Mouse (Mus musculus): ENCODE results near the gene 5830473C10Rik. TPM values are rescaled to one million over a fixed set of nuclear protein-coding genes. Genes with fewer than 3 reads are reported as not detected.
A peak's percentile ranks its signal among the peaks of the same experiment; 100 is the strongest.

5830473C10Rik gene
- polyA plus RNA-seq, 1 experiment from 2014 or later = not detected

- H3K9me3 ChIP-seq = no peaks in the 10 kb centered on the region
- no peaks in the 10 kb centered on the region for H3K36me3 ChIP-seq (replicated peaks)
- H3K27ac ChIP-seq = no peak overlapping the region
- no peak overlapping the region for H3K9ac ChIP-seq
- no peak overlapping the region for H3K4me2 ChIP-seq
- no peaks in the 10 kb centered on the region for H3K4me1 ChIP-seq
- ATAC-seq (ENCODE audit: low FRiP score) = no peak
- WGBS = 84% methylated on average over 7 of the region's 7 CpGs
- H3K27me3 ChIP-seq = peaks cover 5% of the 10 kb centered on the region; the same call in 1 of the 2 replicates
- no peak overlapping the region for H3K4me3 ChIP-seq (replicated peaks)
Measured at GRCm38 (mm10) chr5:90634885-90635284, 74.0 kb downstream of the 5830473C10Rik start.

GRCm38 (mm10) chr5:90640286-90641217, 79.6 kb downstream of the 5830473C10Rik start, which contains the start of gene Rassf6:
Gene Rassf6, minus strand, starts transcription at chr5:90640657.
- 11% methylated on average over 26 of the region's 26 CpGs for WGBS
- peaks cover 11% of the 10 kb centered on the region; the same call in 1 of the 2 replicates for H3K27me3 ChIP-seq
- ATAC-seq (ENCODE audit: low FRiP score) = peak; percentile 57; the same call in 1 of the 2 replicates
- H3K4me3 ChIP-seq (replicated peaks) = peak within 1 kb of the TSS; percentile 42
- H3K36me3 ChIP-seq (replicated peaks) = no peaks in the 10 kb centered on the region
- H3K4me2 ChIP-seq = peak within 1 kb of the TSS; percentile 72
- H3K9me3 ChIP-seq = no peaks in the 10 kb centered on the region
- no peak within 1 kb of the TSS for H3K27ac ChIP-seq
- H3K9ac ChIP-seq = peak within 1 kb of the TSS; percentile 29; the same call in 1 of the 2 replicates
- peaks cover 8% of the 10 kb centered on the region for H3K4me1 ChIP-seq

GRCm38 (mm10) chr5:90641218-90641610, 80.3 kb downstream of the 5830473C10Rik start:
- H3K36me3 ChIP-seq (replicated peaks) = no peaks in the 10 kb centered on the region
- H3K4me3 ChIP-seq (replicated peaks) = no peak overlapping the region
- no peaks in the 10 kb centered on the region for H3K9me3 ChIP-seq
- peaks cover 11% of the 10 kb centered on the region; the same call in 1 of the 2 replicates for H3K27me3 ChIP-seq
- no peak for ATAC-seq (ENCODE audit: low FRiP score)
- no peak overlapping the region for H3K27ac ChIP-seq
- H3K4me1 ChIP-seq = peaks cover 8% of the 10 kb centered on the region
- 81% methylated on average over 10 of the region's 10 CpGs for WGBS
- no peak overlapping the region for H3K4me2 ChIP-seq
- no peak overlapping the region for H3K9ac ChIP-seq

- Histone ChIP-seq H3K4me2 (no peak overlapping the region), H3K4me3 (replicated peaks) (no peak overlapping the region)
- WGBS = 71% methylated on average over 3 of the region's 3 CpGs
Measured at GRCm38 (mm10) chr5:90645579-90645978, 84.7 kb downstream of the 5830473C10Rik start.

GRCm38 (mm10) chr5:90646398-90646797, 85.5 kb downstream of the 5830473C10Rik start:
- Histone ChIP-seq H3K36me3 (replicated peaks) (no peaks in the 10 kb centered on the region), H3K4me1 (no peaks in the 10 kb centered on the region), H3K4me3 (replicated peaks) (no peak overlapping the region), H3K9me3 (no peaks in the 10 kb centered on the region), H3K9ac (no peak overlapping the region), H3K27ac (no peak overlapping the region), H3K4me2 (no peak overlapping the region), H3K27me3 (no peaks in the 10 kb centered on the region)
- no peak for ATAC-seq (ENCODE audit: low FRiP score)
- 92% methylated on average over 5 of the region's 5 CpGs for WGBS

More at GRCm38 (mm10) chr5:90645579-90645978, 84.7 kb downstream of the 5830473C10Rik start:
- Histone ChIP-seq H3K27ac (no peak overlapping the region), H3K4me1 (peaks cover 1% of the 10 kb centered on the region), H3K9ac (no peak overlapping the region), H3K9me3 (no peaks in the 10 kb centered on the region), H3K27me3 (peaks cover 5% of the 10 kb centered on the region; the same call in 1 of the 2 replicates), H3K36me3 (replicated peaks) (no peaks in the 10 kb centered on the region)
- no peak for ATAC-seq (ENCODE audit: low FRiP score)

Other genes starting within 250 kb of the 5830473C10Rik start
- gene Ankrd17, start 194.5 kb upstream of the 5830473C10Rik start, polyA plus RNA-seq (2016; fragmentation: Nextera tagmentation; extraction: Ambion mirVana) = 31.9 and 32.8 TPM in 2 replicates
- gene Gm9958, start 193.9 kb upstream of the 5830473C10Rik start, polyA plus RNA-seq (2016; fragmentation: Nextera tagmentation; extraction: Ambion mirVana) = 7.9 and 10.7 TPM in 2 replicates
- gene Alb, start 100.2 kb upstream of the 5830473C10Rik start, polyA plus RNA-seq (2016; fragmentation: Nextera tagmentation; extraction: Ambion mirVana) = not detected in 2 replicates
- 0.24 TPM in 1 of 2 replicates, not detected in the other for gene Afp, start 70.4 kb upstream of the 5830473C10Rik start, polyA plus RNA-seq (2016; fragmentation: Nextera tagmentation; extraction: Ambion mirVana)
- not detected in 2 replicates for gene Afm, start 42.2 kb upstream of the 5830473C10Rik start, polyA plus RNA-seq (2016; fragmentation: Nextera tagmentation; extraction: Ambion mirVana)
- gene Rassf6, start 79.5 kb downstream of the 5830473C10Rik start, polyA plus RNA-seq (2016; fragmentation: Nextera tagmentation; extraction: Ambion mirVana) = 0.62 and 1.0 TPM in 2 replicates
- 0.17 TPM in 1 of 2 replicates, not detected in the other for gene Cxcl5, start 198.3 kb downstream of the 5830473C10Rik start, polyA plus RNA-seq (2016; fragmentation: Nextera tagmentation; extraction: Ambion mirVana)
- 4.9 and 6.6 TPM in 2 replicates for gene Ppbp, start 207.4 kb downstream of the 5830473C10Rik start, polyA plus RNA-seq (2016; fragmentation: Nextera tagmentation; extraction: Ambion mirVana)
- gene Pf4, start 211.3 kb downstream of the 5830473C10Rik start, polyA plus RNA-seq (2016; fragmentation: Nextera tagmentation; extraction: Ambion mirVana) = 33.7 and 41.2 TPM in 2 replicates
- not detected in 2 replicates for gene Cxcl3, start 225.0 kb downstream of the 5830473C10Rik start, polyA plus RNA-seq (2016; fragmentation: Nextera tagmentation; extraction: Ambion mirVana)
- gene Cxcl15, start 233.4 kb downstream of the 5830473C10Rik start, polyA plus RNA-seq (2016; fragmentation: Nextera tagmentation; extraction: Ambion mirVana) = not detected in 2 replicates